Mouse (Mus musculus) C2C12 (cell line): ENCODE measurements around the gene Pik3cd.

ENCODE experiments used
- CTCF ChIP-seq: IDR thresholded peaks from one replicate; pipeline ENCODE4 v1.5.1; 2011; ENCODE audit not compliant: control insufficient read depth, insufficient read depth, insufficient read length
- MAX ChIP-seq: IDR thresholded peaks from one replicate; pipeline ENCODE4 v1.6.1; 2011; ENCODE audit warnings: mild to moderate bottlenecking, control low read depth
- MYOD1 ChIP-seq: IDR thresholded peaks from one replicate; pipeline ENCODE4 v1.6.1; 2011; ENCODE audit warnings: low read depth; ENCODE audit not compliant: control insufficient read depth, insufficient read length

GRCm38 (mm10) chr4:149732313-149732712, 29.9 kb upstream of the Pik3cd start:
- TF ChIP-seq CTCF, result no peak
- peak; percentile 6 for TF ChIP-seq MYOD1
- TF ChIP-seq MAX, result no peak
